Comparison of ENCODE assay signal across 8 mouse cellular contexts in genomic region chr2:128968475-128969083, GRCm38 (mm10). TPM values are rescaled to one million over a fixed set of nuclear protein-coding genes. Genes with fewer than 3 reads are reported as not detected.
DNase-seq lines count a peak whose midpoint lies in the region; ATAC-seq and TF ChIP-seq lines count a peak whose summit lies in the region.

No protein-coding gene starts in this region.

- H3K4me2 ChIP-seq in lung, embryonic 14.5 days = peak overlapping the region; percentile 67
- H3K4me2 ChIP-seq in embryonic facial prominence, embryonic 15.5 days (replicated peaks) = peak overlapping the region; percentile 50
- H3K4me2 ChIP-seq in neural tube, embryonic 14.5 days (ENCODE audit: low read depth, low read length) = peak overlapping the region; percentile 64

- H3K9me3 ChIP-seq in lung, embryonic 14.5 days (ENCODE audit: low read depth, low read length) = no peaks in the 10 kb centered on the region
- H3K9me3 ChIP-seq in embryonic facial prominence, embryonic 15.5 days (replicated peaks) = no peaks in the 10 kb centered on the region
- H3K9me3 ChIP-seq in limb, embryonic 10.5 days (replicated peaks) = no peaks in the 10 kb centered on the region
- no peaks in the 10 kb centered on the region for H3K9me3 ChIP-seq in neural tube, embryonic 14.5 days (ENCODE audit: control insufficient read depth, low read length)

- no peak for TF ChIP-seq CTCF in lung, embryonic 14.5 days (IDR thresholded peaks at IDR 0.05; ENCODE audit: low read depth)

- DNase-seq in lung, embryonic 14.5 days = no peak
- no peak for DNase-seq in lung, postnatal 14 days
- no peak for DNase-seq in limb, embryonic 10.5 days (ENCODE audit: low spot score)
- no peak for DNase-seq in urinary bladder, adult 18-20 months (ENCODE audit: low spot score in 2 of 2)
- no peak for DNase-seq in cerebellum, adult 18-20 months
- DNase-seq in cerebellum, adult 8-10 months = no peak

- no peaks in the 10 kb centered on the region for H3K27me3 ChIP-seq in lung, embryonic 14.5 days (ENCODE audit: insufficient read depth, low read length)
- H3K27me3 ChIP-seq in embryonic facial prominence, embryonic 15.5 days = no peaks in the 10 kb centered on the region
- H3K27me3 ChIP-seq in limb, embryonic 10.5 days (ENCODE audit: low read depth, poor library complexity, severe bottlenecking) = no peaks in the 10 kb centered on the region
- H3K27me3 ChIP-seq in neural tube, embryonic 14.5 days (ENCODE audit: control insufficient read depth, insufficient read depth, low read length) = no peaks in the 10 kb centered on the region

- peak overlapping the region; percentile 100 for H3K27ac ChIP-seq in lung, embryonic 14.5 days (ENCODE audit: low read depth)
- peak overlapping the region; percentile 100; the same call in 1 of the 2 replicates for H3K27ac ChIP-seq in embryonic facial prominence, embryonic 15.5 days (replicated peaks)
- H3K27ac ChIP-seq in limb, embryonic 10.5 days = peak overlapping the region; percentile 100
- peak overlapping the region; percentile 100 for H3K27ac ChIP-seq in neural tube, embryonic 14.5 days (ENCODE audit: low read depth, low read length)

- H3K36me3 ChIP-seq in lung, embryonic 14.5 days (ENCODE audit: insufficient read depth) = no peaks in the 10 kb centered on the region
- no peaks in the 10 kb centered on the region for H3K36me3 ChIP-seq in embryonic facial prominence, embryonic 15.5 days
- H3K36me3 ChIP-seq in limb, embryonic 10.5 days = no peaks in the 10 kb centered on the region
- no peaks in the 10 kb centered on the region for H3K36me3 ChIP-seq in neural tube, embryonic 14.5 days (ENCODE audit: control insufficient read depth, insufficient read depth, low read length)

- H3K4me3 ChIP-seq in lung, embryonic 14.5 days (ENCODE audit: low read depth, low read length) = peak overlapping the region; percentile 89
- peak overlapping the region; percentile 94 for H3K4me3 ChIP-seq in embryonic facial prominence, embryonic 15.5 days (replicated peaks)
- H3K4me3 ChIP-seq in limb, embryonic 10.5 days = peak overlapping the region; percentile 82
- H3K4me3 ChIP-seq in neural tube, embryonic 14.5 days (ENCODE audit: low read depth, low read length) = peak overlapping the region; percentile 91

- no peak for ATAC-seq in lung, embryonic 14.5 days (ENCODE audit: insufficient read depth)
- no peak for ATAC-seq in embryonic facial prominence, embryonic 15.5 days (ENCODE audit: insufficient number of reproducible peaks, low FRiP score, low TSS enrichment, low read depth)
- ATAC-seq in neural tube, embryonic 14.5 days (ENCODE audit: low read depth) = no peak

- H3K9ac ChIP-seq in lung, embryonic 14.5 days = peak overlapping the region; percentile 100
- peak overlapping the region; percentile 100; the same call in 1 of the 2 replicates for H3K9ac ChIP-seq in embryonic facial prominence, embryonic 15.5 days
- peak overlapping the region; percentile 100 for H3K9ac ChIP-seq in neural tube, embryonic 14.5 days (replicated peaks; ENCODE audit: low read depth, low read length)

- peaks cover 5% of the 10 kb centered on the region for H3K4me1 ChIP-seq in lung, embryonic 14.5 days (ENCODE audit: insufficient read depth)
- peaks cover 7% of the 10 kb centered on the region for H3K4me1 ChIP-seq in embryonic facial prominence, embryonic 15.5 days
- H3K4me1 ChIP-seq in limb, embryonic 10.5 days = peaks cover 17% of the 10 kb centered on the region
- H3K4me1 ChIP-seq in neural tube, embryonic 14.5 days (ENCODE audit: control insufficient read depth, insufficient read depth, low read length) = peaks cover 11% of the 10 kb centered on the region

RNA-seq across cellular contexts. Expression of gene Gm10762, which starts 1.1 kb away (rescaled TPM):
- 15.8 and 16.7 TPM in 2 replicates for polyA plus RNA-seq in lung, embryonic 14.5 days (2014; fragmentation: Nextera tagmentation; extraction: Ambion mirVana)
- polyA plus RNA-seq in embryonic facial prominence, embryonic 15.5 days (2015; fragmentation: Nextera tagmentation; extraction: Ambion mirVana) = 15.8 and 16.2 TPM in 2 replicates
- polyA plus RNA-seq in limb, embryonic 10.5 days (2016; fragmentation: Nextera tagmentation; extraction: Ambion mirVana) = 14.3 and 21.7 TPM in 2 replicates
- 22.3 and 22.8 TPM in 2 replicates for polyA plus RNA-seq in neural tube, embryonic 14.5 days (2014; fragmentation: Nextera tagmentation; extraction: Ambion mirVana)

RNA-seq across cellular contexts. Expression of gene Zc3h6, which starts 1.4 kb away (rescaled TPM):
- 1.3 and 1.6 TPM in 2 replicates for polyA plus RNA-seq in lung, embryonic 14.5 days (2014; fragmentation: Nextera tagmentation; extraction: Ambion mirVana)
- polyA plus RNA-seq in embryonic facial prominence, embryonic 15.5 days (2015; fragmentation: Nextera tagmentation; extraction: Ambion mirVana) = 2.4 and 2.5 TPM in 2 replicates
- 1.1 and 2.2 TPM in 2 replicates for polyA plus RNA-seq in limb, embryonic 10.5 days (2016; fragmentation: Nextera tagmentation; extraction: Ambion mirVana)
- polyA plus RNA-seq in neural tube, embryonic 14.5 days (2014; fragmentation: Nextera tagmentation; extraction: Ambion mirVana) = 4.5 and 5.7 TPM in 2 replicates

RNA-seq across cellular contexts. Expression of gene Zc3h8, which starts 24.7 kb away (rescaled TPM):
- 7.9 and 8.2 TPM in 2 replicates for polyA plus RNA-seq in lung, embryonic 14.5 days (2014; fragmentation: Nextera tagmentation; extraction: Ambion mirVana)
- polyA plus RNA-seq in embryonic facial prominence, embryonic 15.5 days (2015; fragmentation: Nextera tagmentation; extraction: Ambion mirVana) = 6.4 and 6.8 TPM in 2 replicates
- 8.8 and 9.4 TPM in 2 replicates for polyA plus RNA-seq in limb, embryonic 10.5 days (2016; fragmentation: Nextera tagmentation; extraction: Ambion mirVana)
- polyA plus RNA-seq in neural tube, embryonic 14.5 days (2014; fragmentation: Nextera tagmentation; extraction: Ambion mirVana) = 16.3 and 16.4 TPM in 2 replicates
